Mouse (Mus musculus) brain, embryonic 14.5 days (tissue): ENCODE measurements at regions not wholly inside any gene's neighbourhood (a gene's known extent, or its start where the extent isn't known, plus 50 kb on each side); places are given as distances from the start of the nearest gene placed in this dataset.

ENCODE experiments used
- CTCF ChIP-seq: fragments of 200-500 bp; IDR thresholded peaks from 2 replicates; pipeline ENCODE4 v1.5.1; 2012; ENCODE audit warnings: inconsistent platforms, mild to moderate bottlenecking, moderate library complexity, borderline replicate concordance; ENCODE audit not compliant: insufficient read depth, insufficient read length; ENCODE audit errors: extremely low read depth
- POLR2A ChIP-seq: fragments of 200-500 bp; IDR thresholded peaks from 2 replicates; pipeline ENCODE4 v1.6.1; 2012; ENCODE audit warnings: mild to moderate bottlenecking, inconsistent platforms, borderline replicate concordance; ENCODE audit not compliant: poor library complexity, insufficient read depth, insufficient read length, severe bottlenecking; ENCODE audit errors: extremely low read depth

DNA sequence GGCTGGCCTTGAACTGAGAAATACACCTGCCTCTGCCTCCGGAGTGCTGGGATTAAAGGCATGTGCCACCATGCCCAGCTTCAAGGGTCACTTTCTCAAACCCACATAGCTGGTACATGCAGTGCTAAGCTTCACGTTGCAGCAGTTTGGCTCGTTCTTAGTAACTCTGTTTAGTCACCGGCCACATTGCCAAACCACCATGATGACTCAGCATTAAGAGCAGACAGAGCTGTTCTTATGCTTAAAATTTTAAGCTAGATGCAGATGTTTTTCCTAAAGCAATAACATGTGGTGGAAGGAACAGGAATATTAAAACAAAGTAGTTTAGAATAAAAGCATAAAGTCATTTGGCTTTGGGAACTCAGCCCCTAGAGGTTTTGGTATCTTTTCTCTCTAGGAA, 250.2 kb upstream of the Fshr start:
- TF ChIP-seq CTCF (no peak), POLR2A (no peak)
